Mouse (Mus musculus) intestine, postnatal 0 days (tissue): ENCODE measurements around the gene Cir1. TPM values are rescaled to one million over a fixed set of nuclear protein-coding genes. Genes with fewer than 3 reads are reported as not detected.

ENCODE experiments used
- ATAC-seq: fragments of 200-750 bp; cut with Nextera tagmentation; 2 replicates; pipeline ENCODE4 v1.8.0; 2017; ENCODE audit warnings: mild to moderate bottlenecking, moderate TSS enrichment, moderate library complexity
- H3K27ac ChIP-seq: fragments of 300-500 bp; sonication (generic); 2 replicates; pipeline ENCODE4 v1.5.1; 2014; ENCODE audit warnings: mild to moderate bottlenecking, low read depth, low read length, moderate library complexity
- H3K27me3 ChIP-seq: fragments of 300-500 bp; sonication (generic); replicated peaks from 2 replicates; pipeline ENCODE4 v1.6.1; 2014; ENCODE audit warnings: low read length, mixed read lengths; ENCODE audit not compliant: control insufficient read depth, insufficient read depth
- H3K36me3 ChIP-seq: fragments of 300-500 bp; sonication (generic); 2 replicates; pipeline ENCODE4 v1.6.1; 2014; ENCODE audit warnings: mild to moderate bottlenecking, moderate library complexity; ENCODE audit not compliant: control insufficient read depth, insufficient read depth
- H3K4me1 ChIP-seq: fragments of 300-500 bp; sonication (generic); replicated peaks from 2 replicates; pipeline ENCODE4 v1.6.1; 2014; ENCODE audit warnings: antibody characterized with exemption, low read length, mixed read lengths; ENCODE audit not compliant: control insufficient read depth, insufficient read depth
- H3K4me2 ChIP-seq: fragments of 300-500 bp; sonication (generic); replicated peaks from 2 replicates; pipeline ENCODE4 v1.6.1; 2014; ENCODE audit warnings: low read depth, mild to moderate bottlenecking, moderate library complexity
- H3K4me3 ChIP-seq: fragments of 300-500 bp; sonication (generic); 2 replicates; pipeline ENCODE4 v1.5.1; 2014; ENCODE audit warnings: low read depth, low read length
- H3K9ac ChIP-seq: fragments of 300-500 bp; sonication (generic); 2 replicates; pipeline ENCODE4 v1.6.1; 2014; ENCODE audit warnings: mild to moderate bottlenecking, low read depth, low read length
- H3K9me3 ChIP-seq: fragments of 300-500 bp; sonication (generic); 2 replicates; pipeline ENCODE4 v1.6.1; 2016; ENCODE audit warnings: mixed run types; ENCODE audit not compliant: control insufficient read depth
- CTCF ChIP-seq: sonication (generic); IDR thresholded peaks from 2 replicates; pipeline ENCODE4 v1.5.1; 2016; ENCODE audit warnings: low read depth, mild to moderate bottlenecking, control low read depth, antibody characterized with exemption, moderate library complexity
- WGBS: fragments of 180-500 bp; shearing (Covaris S2); extraction: QIAGEN DNeasy Blood & Tissue Kit; methylation state at CpG from one replicate; pipeline ENCODE4 v1.1.7; 2014; 5-methylcytosine and 5-hydroxymethylcytosine counted together
- polyA plus RNA-seq: library from polyadenylated mRNA; unstranded; fragments of >200 nt; fragmentation: Nextera tagmentation; extraction: Ambion mirVana; gene quantifications from 2 replicates; pipeline ENCODE4 v1.2.1, GENCODE M21; 2015

The Cir1 gene
- 17.1 and 19.9 TPM in 2 replicates for polyA plus RNA-seq

GRCm38 (mm10) chr2:73312152-73313116 is at the start of gene Cir1, which contains the start of gene Scrn3:
Gene Cir1 (minus strand): TSS chr2:73312701.
Gene Scrn3 (plus strand): TSS chr2:73312601.
- H3K4me1 ChIP-seq, result no peaks in the 10 kb centered on the region
- 0 out of 2 replicates have a peak, but pooled peaks have one; percentile 1 for TF ChIP-seq CTCF
- H3K9me3 ChIP-seq, result no peaks in the 10 kb centered on the region
- peak within 1 kb of the TSS; percentile 67 for H3K4me3 ChIP-seq
- under 1% methylated on average over 64 of the region's 64 CpGs for WGBS
- peak within 1 kb of the TSS; percentile 71 for H3K4me2 ChIP-seq
- H3K27me3 ChIP-seq, result no peaks in the 10 kb centered on the region
- H3K27ac ChIP-seq, result peak within 1 kb of the TSS; percentile 69
- peaks cover 13% of the 10 kb centered on the region for H3K36me3 ChIP-seq
- ATAC-seq, result peak; percentile 91
- H3K9ac ChIP-seq, result peak within 1 kb of the TSS; percentile 65

DNA sequence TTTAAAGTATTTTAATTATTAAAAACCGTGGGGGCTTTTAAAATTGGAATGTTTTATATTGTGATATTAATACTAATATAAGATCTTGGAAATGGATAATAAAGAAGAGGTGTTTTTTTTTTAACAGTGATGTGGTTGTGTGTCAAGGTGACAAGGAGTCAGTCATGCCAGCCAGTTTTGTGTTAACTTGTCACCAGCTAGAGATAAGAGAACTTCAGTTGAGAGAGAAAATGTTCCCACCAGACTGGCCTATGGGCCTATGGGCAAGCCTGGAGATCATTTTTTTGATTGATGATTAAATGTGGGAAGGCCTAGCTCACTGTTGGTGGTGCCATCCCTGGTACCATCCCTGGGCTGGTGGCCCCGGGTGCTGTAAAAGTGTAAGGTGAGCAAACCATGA is 48.0 kb upstream of the Cir1 start:
- no peak overlapping the region for H3K4me3 ChIP-seq
- H3K9me3 ChIP-seq, result no peaks in the 10 kb centered on the region
- no peaks in the 10 kb centered on the region for H3K27me3 ChIP-seq
- ATAC-seq, result no peak
- no peak overlapping the region for H3K4me2 ChIP-seq
- no peak overlapping the region for H3K27ac ChIP-seq
- H3K36me3 ChIP-seq, result peaks cover 6% of the 10 kb centered on the region; the same call in 1 of the 2 replicates
- no peak for TF ChIP-seq CTCF
- no peak overlapping the region for H3K9ac ChIP-seq
- no peaks in the 10 kb centered on the region for H3K4me1 ChIP-seq
- 88% methylated on average over 2 of the region's 2 CpGs for WGBS

DNA sequence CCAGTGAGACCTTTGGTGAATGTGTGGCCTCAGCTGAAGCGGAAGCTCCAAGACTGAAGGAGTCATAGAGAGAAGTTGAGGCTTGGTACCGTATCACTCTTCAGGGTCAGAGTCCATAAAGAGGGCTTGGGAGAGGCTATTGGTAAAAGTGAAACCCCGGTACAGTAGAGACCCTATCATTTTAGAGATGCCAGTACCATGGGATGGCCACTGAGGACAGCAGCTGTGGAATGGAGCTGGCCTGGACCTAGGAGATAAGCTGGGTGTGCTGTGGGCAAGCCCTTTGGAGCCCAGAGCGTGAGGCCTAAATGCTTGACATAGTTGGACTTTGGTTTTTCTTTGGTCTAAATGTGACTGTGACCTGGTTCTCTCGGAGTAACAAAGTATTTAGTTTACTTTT is 47.4 kb upstream of the Cir1 start:
- Histone ChIP-seq H3K27ac (no peak overlapping the region), H3K27me3 (no peaks in the 10 kb centered on the region), H3K9me3 (no peaks in the 10 kb centered on the region), H3K9ac (no peak overlapping the region), H3K4me2 (no peak overlapping the region), H3K36me3 (peaks cover 6% of the 10 kb centered on the region; the same call in 1 of the 2 replicates), H3K4me3 (no peak overlapping the region), H3K4me1 (no peaks in the 10 kb centered on the region)
- 70% methylated on average over 5 of the region's 5 CpGs for WGBS
- peak; percentile 51; the same call in 1 of the 2 replicates for ATAC-seq
- no peak for TF ChIP-seq CTCF

DNA sequence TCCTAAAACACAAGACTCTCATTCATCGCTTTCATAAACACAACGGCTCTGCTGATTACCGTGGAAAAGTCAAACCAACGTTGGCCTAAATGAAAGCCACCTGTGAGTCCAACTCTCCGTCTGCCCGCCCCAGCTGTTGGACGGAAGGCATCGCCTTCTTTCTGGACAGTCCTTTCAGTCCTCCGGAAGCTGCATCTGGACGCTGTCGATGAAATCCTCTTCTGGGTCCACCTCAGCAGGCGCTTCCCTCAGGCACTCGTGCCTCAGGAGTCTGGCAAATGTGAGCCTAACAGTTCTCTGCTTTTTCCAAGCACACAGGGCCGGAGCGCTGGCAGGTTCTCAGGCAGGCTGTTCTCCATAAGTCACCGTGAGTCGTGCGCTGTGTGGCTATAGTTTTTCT is 44.5 kb upstream of the Cir1 start:
- H3K4me2 ChIP-seq, result peak overlapping the region; percentile 13; the same call in 1 of the 2 replicates
- no peaks in the 10 kb centered on the region for H3K9me3 ChIP-seq
- no peak overlapping the region for H3K27ac ChIP-seq
- no peaks in the 10 kb centered on the region for H3K4me1 ChIP-seq
- ATAC-seq, result no peak
- WGBS, result 66% methylated on average over 18 of the region's 18 CpGs
- H3K27me3 ChIP-seq, result no peaks in the 10 kb centered on the region
- H3K36me3 ChIP-seq, result peaks cover 2% of the 10 kb centered on the region; the same call in 1 of the 2 replicates
- no peak overlapping the region for H3K4me3 ChIP-seq
- no peak overlapping the region for H3K9ac ChIP-seq
- TF ChIP-seq CTCF, result no peak

GRCm38 (mm10) chr2:73351927-73352374 is 39.5 kb upstream of the Cir1 start:
- peak overlapping the region; percentile 15 for H3K27ac ChIP-seq
- WGBS, result 34% methylated on average over 7 of the region's 7 CpGs
- no peak overlapping the region for H3K4me2 ChIP-seq
- peaks cover 8% of the 10 kb centered on the region; the same call in 1 of the 2 replicates for H3K36me3 ChIP-seq
- TF ChIP-seq CTCF, result no peak
- no peaks in the 10 kb centered on the region for H3K4me1 ChIP-seq
- H3K9me3 ChIP-seq, result no peaks in the 10 kb centered on the region
- no peak for ATAC-seq
- H3K9ac ChIP-seq, result no peak overlapping the region
- no peak overlapping the region for H3K4me3 ChIP-seq
- H3K27me3 ChIP-seq, result no peaks in the 10 kb centered on the region

GRCm38 (mm10) chr2:73351496-73351895 is 39.0 kb upstream of the Cir1 start:
- Histone ChIP-seq H3K27me3 (no peaks in the 10 kb centered on the region), H3K4me2 (no peak overlapping the region), H3K36me3 (peaks cover 8% of the 10 kb centered on the region; the same call in 1 of the 2 replicates), H3K4me3 (no peak overlapping the region), H3K27ac (peak overlapping the region; percentile 15), H3K4me1 (no peaks in the 10 kb centered on the region), H3K9me3 (no peaks in the 10 kb centered on the region), H3K9ac (no peak overlapping the region)
- ATAC-seq, result no peak
- TF ChIP-seq CTCF, result no peak
- 35% methylated on average over 5 of the region's 5 CpGs for WGBS
